Mouse (Mus musculus) large intestine, adult 2 months (tissue): ENCODE data around the gene Tmem108. TPM values are rescaled to one million over a fixed set of nuclear protein-coding genes. Genes with fewer than 3 reads are reported as not detected.
"Not testable (repeated sequence)": the region's sequence is repeated elsewhere in the genome, so short reads cannot be mapped to it uniquely, and the experiment has no call there.

ENCODE experiments used
- DNase-seq: peaks from one replicate; pipeline ENCODE4 v3.0.0-alpha.2; 2012; ENCODE audit warnings: low read depth, low spot score
- WGBS: fragments of 180-500 bp; shearing (Covaris S2); methylation state at CpG from one replicate; pipeline ENCODE4 v1.1.7; 2018; 5-methylcytosine and 5-hydroxymethylcytosine counted together
- polyA plus RNA-seq: library from polyadenylated mRNA; depleted of rRNA; stranded (reverse); fragments of >200 nt; gene quantifications from 2 replicates; pipeline ENCODE4 v1.2.3, GENCODE M21; 2012

Gene Tmem108
- polyA plus RNA-seq, 1 experiment: 0.74 TPM

GRCm38 (mm10) chr9:103689697-103690096, 71.9 kb downstream of the Tmem108 start:
- DNase-seq: no peak
- WGBS: 70% methylated on average over 7 of the region's 7 CpGs

GRCm38 (mm10) chr9:103689006-103689405, 72.6 kb downstream of the Tmem108 start:
- DNase-seq: no peak
- 77% methylated on average over 10 of the region's 10 CpGs for WGBS

GRCm38 (mm10) chr9:103687130-103687529, 74.5 kb downstream of the Tmem108 start:
- 58% methylated on average over 6 of the region's 6 CpGs for WGBS
- no peak for DNase-seq

GRCm38 (mm10) chr9:103681741-103682330, 79.8 kb downstream of the Tmem108 start:
- no peak for DNase-seq
- WGBS: 76% methylated on average over 4 of the region's 4 CpGs

GRCm38 (mm10) chr9:103679234-103679633, 82.4 kb downstream of the Tmem108 start:
- 44% methylated on average over 2 of the region's 2 CpGs for WGBS
- DNase-seq: no peak

- 79% methylated on average over 7 of the region's 7 CpGs for WGBS
- DNase-seq: no peak
Observed at GRCm38 (mm10) chr9:103678531-103679060, 83.0 kb downstream of the Tmem108 start.

GRCm38 (mm10) chr9:103677811-103678210, 83.8 kb downstream of the Tmem108 start:
- DNase-seq: no peak
- WGBS: 72% methylated on average over 5 of the region's 5 CpGs

- WGBS: 79% methylated on average over 13 of the region's 13 CpGs
- DNase-seq: no peak
Observed at GRCm38 (mm10) chr9:103675721-103676480, 85.7 kb downstream of the Tmem108 start.

- 66% methylated on average over 4 of the region's 4 CpGs for WGBS
- no peak for DNase-seq
Observed at GRCm38 (mm10) chr9:103672881-103673280, 88.8 kb downstream of the Tmem108 start.

- not testable (repeated sequence) for DNase-seq
- 96% methylated on average over 8 of the region's 8 CpGs for WGBS
Observed at GRCm38 (mm10) chr9:103670592-103671113, 91.0 kb downstream of the Tmem108 start.

GRCm38 (mm10) chr9:103668830-103669229, 92.8 kb downstream of the Tmem108 start:
- DNase-seq: no peak
- 86% methylated on average over 6 of the region's 6 CpGs for WGBS

- 83% methylated on average over 6 of the region's 6 CpGs for WGBS
- no peak for DNase-seq
Observed at GRCm38 (mm10) chr9:103665817-103666216, 95.8 kb downstream of the Tmem108 start.

GRCm38 (mm10) chr9:103664151-103664550, 97.5 kb downstream of the Tmem108 start:
- DNase-seq: no peak
- WGBS: 77% methylated on average over 11 of the region's 11 CpGs

- no peak for DNase-seq
- 77% methylated on average over 1 of the region's 1 CpGs for WGBS
Observed at GRCm38 (mm10) chr9:103661873-103662272, 99.8 kb downstream of the Tmem108 start.

- DNase-seq: no peak
- WGBS: 86% methylated on average over 5 of the region's 5 CpGs
Observed at GRCm38 (mm10) chr9:103657981-103658380, 103.7 kb downstream of the Tmem108 start.

GRCm38 (mm10) chr9:103657183-103657975, 104.3 kb downstream of the Tmem108 start:
- DNase-seq: no peak
- 58% methylated on average over 13 of the region's 13 CpGs for WGBS

GRCm38 (mm10) chr9:103653995-103654587, 107.5 kb downstream of the Tmem108 start:
- WGBS: 10% methylated on average over 10 of the region's 10 CpGs
- DNase-seq: no peak

GRCm38 (mm10) chr9:103652127-103652882, 109.3 kb downstream of the Tmem108 start:
- 67% methylated on average over 8 of the region's 8 CpGs for WGBS
- no peak for DNase-seq

- no peak for DNase-seq
- WGBS: 50% methylated on average over 2 of the region's 2 CpGs
Observed at GRCm38 (mm10) chr9:103646605-103647004, 115.0 kb downstream of the Tmem108 start.
